Mouse (Mus musculus) megakaryocyte, embryonic 14.5 days (primary cell): ENCODE data around the gene Dip2b. TPM values are rescaled to one million over a fixed set of nuclear protein-coding genes. Genes with fewer than 3 reads are reported as not detected.

ENCODE experiments used
- H3K27me3 ChIP-seq: replicated peaks from 2 replicates; pipeline ENCODE3; 2012; ENCODE audit warnings: inconsistent platforms
- H3K36me3 ChIP-seq: replicated peaks from 2 replicates; pipeline ENCODE3; 2012; ENCODE audit warnings: low read length, inconsistent platforms, mixed read lengths
- H3K4me1 ChIP-seq: 2 replicates; pipeline ENCODE4 v1.6.1; 2012; ENCODE audit warnings: inconsistent platforms
- H3K4me3 ChIP-seq: replicated peaks from 2 replicates; pipeline ENCODE3; 2012; ENCODE audit warnings: moderate library complexity, mild to moderate bottlenecking, inconsistent platforms
- H3K9me3 ChIP-seq: 2 replicates; pipeline ENCODE4 v1.6.1; 2012; ENCODE audit warnings: inconsistent platforms
- FLI1 ChIP-seq: IDR thresholded peaks from 2 replicates; pipeline ENCODE4 v1.6.1; 2012; ENCODE audit warnings: low read length, inconsistent platforms, mixed read lengths
- GATA1 ChIP-seq: IDR thresholded peaks from 3 replicates; pipeline ENCODE4 v1.6.1; 2012; ENCODE audit warnings: mixed read lengths, low read length, inconsistent platforms, borderline replicate concordance
- polyA plus RNA-seq: library from polyadenylated mRNA; stranded (reverse); fragments of >175 nt; gene quantifications from 2 replicates; pipeline ENCODE4 v1.2.3, GENCODE M21; 2012; ENCODE audit warnings: low replicate concordance; ENCODE audit not compliant: insufficient read depth

Dip2b gene
- polyA plus RNA-seq, 1 experiment, result 0.46 TPM

GRCm38 (mm10) chr15:100082052-100082451, 43.6 kb downstream of the Dip2b start:
- no peak for TF ChIP-seq GATA1
- TF ChIP-seq FLI1, result no peak
- Histone ChIP-seq H3K4me3 (peak overlapping the region; percentile 21), H3K4me1 (peaks cover 52% of the 10 kb centered on the region)

GRCm38 (mm10) chr15:100082733-100083132, 44.3 kb downstream of the Dip2b start:
- H3K9me3 ChIP-seq, result no peaks in the 10 kb centered on the region
- no peak overlapping the region for H3K4me3 ChIP-seq
- no peaks in the 10 kb centered on the region for H3K36me3 ChIP-seq
- no peak for TF ChIP-seq GATA1
- TF ChIP-seq FLI1, result no peak
- no peaks in the 10 kb centered on the region for H3K27me3 ChIP-seq
- H3K4me1 ChIP-seq, result peaks cover 52% of the 10 kb centered on the region

More at GRCm38 (mm10) chr15:100082052-100082451, 43.6 kb downstream of the Dip2b start:
- no peaks in the 10 kb centered on the region for H3K9me3 ChIP-seq
- no peaks in the 10 kb centered on the region for H3K36me3 ChIP-seq
- no peaks in the 10 kb centered on the region for H3K27me3 ChIP-seq

- Histone ChIP-seq H3K4me1 (peaks cover 53% of the 10 kb centered on the region), H3K27me3 (no peaks in the 10 kb centered on the region), H3K4me3 (no peak overlapping the region), H3K9me3 (no peaks in the 10 kb centered on the region), H3K36me3 (no peaks in the 10 kb centered on the region)
- TF ChIP-seq GATA1 (no peak), FLI1 (no peak)
Measured at GRCm38 (mm10) chr15:100083882-100084281, 45.4 kb downstream of the Dip2b start.

GRCm38 (mm10) chr15:100084882-100085281, 46.4 kb downstream of the Dip2b start:
- H3K4me1 ChIP-seq, result peaks cover 56% of the 10 kb centered on the region
- TF ChIP-seq GATA1 (no peak), FLI1 (no peak)

GRCm38 (mm10) chr15:100088021-100088420, 49.6 kb downstream of the Dip2b start:
- peaks cover 50% of the 10 kb centered on the region for H3K4me1 ChIP-seq
- peaks cover 2% of the 10 kb centered on the region for H3K36me3 ChIP-seq
- peaks cover 3% of the 10 kb centered on the region for H3K27me3 ChIP-seq
- H3K4me3 ChIP-seq, result no peak overlapping the region
- no peaks in the 10 kb centered on the region for H3K9me3 ChIP-seq
- TF ChIP-seq GATA1, result no peak
- no peak for TF ChIP-seq FLI1

More at GRCm38 (mm10) chr15:100084882-100085281, 46.4 kb downstream of the Dip2b start:
- Histone ChIP-seq H3K4me3 (no peak overlapping the region), H3K9me3 (no peaks in the 10 kb centered on the region), H3K27me3 (peaks cover 3% of the 10 kb centered on the region), H3K36me3 (no peaks in the 10 kb centered on the region)

GRCm38 (mm10) chr15:100089645-100090053, 51.2 kb downstream of the Dip2b start:
- H3K36me3 ChIP-seq, result peaks cover 2% of the 10 kb centered on the region
- no peaks in the 10 kb centered on the region for H3K9me3 ChIP-seq
- H3K4me1 ChIP-seq, result peaks cover 40% of the 10 kb centered on the region
- peak overlapping the region; percentile 78 for H3K4me3 ChIP-seq
- TF ChIP-seq GATA1 (no peak), FLI1 (no peak)
- peaks cover 3% of the 10 kb centered on the region for H3K27me3 ChIP-seq

GRCm38 (mm10) chr15:100091818-100092217, 53.4 kb downstream of the Dip2b start:
- Histone ChIP-seq H3K9me3 (no peaks in the 10 kb centered on the region), H3K4me3 (peak overlapping the region; percentile 59), H3K36me3 (peaks cover 2% of the 10 kb centered on the region), H3K27me3 (peaks cover 3% of the 10 kb centered on the region), H3K4me1 (peaks cover 36% of the 10 kb centered on the region)
- TF ChIP-seq FLI1, result no peak
- no peak for TF ChIP-seq GATA1

GRCm38 (mm10) chr15:100092258-100092657, 53.8 kb downstream of the Dip2b start:
- H3K4me1 ChIP-seq, result peaks cover 36% of the 10 kb centered on the region
- no peak for TF ChIP-seq FLI1
- no peak for TF ChIP-seq GATA1
- peaks cover 3% of the 10 kb centered on the region for H3K27me3 ChIP-seq
- no peaks in the 10 kb centered on the region for H3K9me3 ChIP-seq
- H3K36me3 ChIP-seq, result peaks cover 2% of the 10 kb centered on the region
- H3K4me3 ChIP-seq, result peak overlapping the region; percentile 59

- TF ChIP-seq GATA1 (no peak), FLI1 (no peak)
- Histone ChIP-seq H3K36me3 (peaks cover 2% of the 10 kb centered on the region), H3K27me3 (no peaks in the 10 kb centered on the region), H3K4me3 (no peak overlapping the region), H3K4me1 (peaks cover 21% of the 10 kb centered on the region), H3K9me3 (no peaks in the 10 kb centered on the region)
Measured at GRCm38 (mm10) chr15:100096587-100097428, 58.3 kb downstream of the Dip2b start.

GRCm38 (mm10) chr15:100100336-100100735, 61.9 kb downstream of the Dip2b start:
- TF ChIP-seq GATA1, result no peak
- TF ChIP-seq FLI1, result no peak
- H3K4me1 ChIP-seq, result peaks cover 14% of the 10 kb centered on the region

More at GRCm38 (mm10) chr15:100100336-100100735, 61.9 kb downstream of the Dip2b start:
- Histone ChIP-seq H3K27me3 (no peaks in the 10 kb centered on the region), H3K36me3 (no peaks in the 10 kb centered on the region), H3K4me3 (no peak overlapping the region), H3K9me3 (no peaks in the 10 kb centered on the region)
